Mouse (Mus musculus): ENCODE results near the gene Iqsec1. TPM values are rescaled to one million over a fixed set of nuclear protein-coding genes. Genes with fewer than 3 reads are reported as not detected.

The Iqsec1 gene
- total and polyA plus RNA-seq, 3 experiments, result 17.0 to 90.4 (median 83.5) TPM

- Histone ChIP-seq H3K9me3 (replicated peaks; ENCODE audit: low read length) (no peaks in the 10 kb centered on the region), H3K4me1 (ENCODE audit: control insufficient read depth in 1 of 2, insufficient read depth in 2 of 2) (peaks cover 0 to 31% of the 10 kb centered on the region in 2 experiments; a peak in 2 of 4 replicates), H3K27ac (ENCODE audit: insufficient read depth, low read depth) (no peak overlapping the region), H3K9ac (ENCODE audit: insufficient read depth, low read depth) (no peak overlapping the region), H3K4me2 (ENCODE audit: insufficient read depth, low read depth, poor library complexity, severe bottlenecking) (no peak overlapping the region), H3K4me3 (replicated peaks in 1 of 3; ENCODE audit: low read depth in 2 of 3, low read length in 2 of 3, poor library complexity in 1 of 3) (no peak overlapping the region), H3K36me3 (replicated peaks in 1 of 2; ENCODE audit: control insufficient read depth in 1 of 2, insufficient read depth in 1 of 2, low read length in 1 of 2) (no peaks in the 10 kb centered on the region), H3K79me2 (replicated peaks; ENCODE audit: control insufficient read depth, extremely low read depth, insufficient read depth, poor library complexity, severe bottlenecking) (no peaks in the 10 kb centered on the region), H3K27me3 (replicated peaks) (peaks cover 18% of the 10 kb centered on the region)
- in situ Hi-C loops (cut with MboI; ENCODE audit: low pct_ligation_motif_present, low pct_unique_long_range_greater_than_20kb, low sequenced_read_pairs), result loop anchor here (10.0 to 25.0 kb wide), 2 partner anchors 161 to 311 kb away; no protein-coding TSS in a partner anchor
- dilution Hi-C loops (cut with MboI; ENCODE audit: extremely low pct_ligation_motif_present, extremely low pct_unique_long_range_greater_than_20kb, low sequenced_read_pairs), result no loop called here
- no peak for DNase-seq (ENCODE audit: extremely low read depth)
- TF ChIP-seq ZKSCAN1 (IDR thresholded peaks at IDR 0.05; ENCODE audit: borderline replicate concordance, low read depth, low read length) (no peak), SIN3A (IDR thresholded peaks at IDR 0.05; ENCODE audit: low read length) (no peak), PAX5 (IDR thresholded peaks at IDR 0.05; ENCODE audit: low read length) (no peak), MAFK (IDR thresholded peaks at IDR 0.05; ENCODE audit: insufficient replicate concordance, low read length) (no peak), ZNF384 (IDR thresholded peaks at IDR 0.05; ENCODE audit: low read depth, low read length) (no peak), E2F4 (IDR thresholded peaks at IDR 0.05; ENCODE audit: insufficient replicate concordance, low read depth, low read length) (no peak)
Measured at GRCm38 (mm10) chr6:90823322-90823721, 165.2 kb downstream of the Iqsec1 start.

DNA sequence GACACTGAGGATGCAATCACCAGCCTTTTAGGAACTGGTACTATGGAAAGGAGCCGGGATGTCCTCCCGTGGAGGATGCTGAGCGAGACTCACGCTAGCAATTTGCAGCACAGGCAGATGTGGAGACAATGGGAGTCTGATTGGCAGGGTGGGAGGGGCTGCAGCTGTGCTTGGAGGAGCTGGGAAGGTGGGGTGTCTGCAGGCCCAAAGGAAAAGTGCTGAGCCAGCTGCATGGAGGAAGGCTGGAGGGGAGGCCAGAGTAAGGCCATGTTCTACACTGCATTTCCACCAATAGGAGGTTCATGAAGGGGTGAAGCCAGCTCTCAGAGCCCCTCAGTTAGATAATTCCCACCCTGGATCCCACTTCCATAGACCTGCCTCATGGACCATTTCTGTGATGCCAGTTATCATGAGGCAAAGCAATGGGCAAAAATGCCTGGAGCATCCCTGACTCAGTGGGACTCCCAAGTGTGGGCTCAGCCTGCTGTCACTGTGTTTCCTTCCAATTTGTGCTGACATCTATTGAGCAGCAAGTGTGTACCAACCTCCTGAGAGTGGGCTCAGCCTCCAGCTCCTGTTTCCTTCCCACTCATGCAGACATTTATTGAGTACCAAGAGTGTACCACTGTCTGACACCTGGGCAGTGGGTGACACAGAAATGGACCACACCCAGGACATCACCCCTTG lies 166.4 kb downstream of the Iqsec1 start:
- H3K4me1 ChIP-seq (ENCODE audit: control insufficient read depth in 1 of 2, insufficient read depth in 2 of 2), result peaks cover 0 to 32% of the 10 kb centered on the region in 2 experiments; a peak in 2 of 4 replicates
- TF ChIP-seq KAT2A (IDR thresholded peaks at IDR 0.05; ENCODE audit: insufficient replicate concordance, low read length) (no peak), PAX5 (IDR thresholded peaks at IDR 0.05; ENCODE audit: low read length) (no peak), ELF1 (IDR thresholded peaks at IDR 0.05; ENCODE audit: low read depth, low read length) (no peak), MYC (IDR thresholded peaks at IDR 0.05; ENCODE audit: low read depth, low read length) (no peak), MAX (IDR thresholded peaks at IDR 0.05; ENCODE audit: low read length) (no peak), NRF1 (IDR thresholded peaks at IDR 0.05; ENCODE audit: low read depth, low read length) (no peak), TCF12 (IDR thresholded peaks at IDR 0.05; ENCODE audit: low read depth, low read length) (no peak), RAD21 (IDR thresholded peaks at IDR 0.05; ENCODE audit: low read depth, low read length) (no peak), CTCF (conservative IDR thresholded peaks at IDR 0.05 in 1 of 2, IDR thresholded peaks at IDR 0.05 in 1 of 2; ENCODE audit: low read depth in 2 of 2, low read length in 2 of 2) (no peak), HCFC1 (IDR thresholded peaks at IDR 0.05; ENCODE audit: low read depth, low read length) (no peak), MAFK (IDR thresholded peaks at IDR 0.05; ENCODE audit: insufficient replicate concordance, low read length) (no peak), MAZ (IDR thresholded peaks at IDR 0.05; ENCODE audit: low read depth, low read length) (no peak), CHD2 (IDR thresholded peaks at IDR 0.05; ENCODE audit: low read length) (no peak), POLR2AphosphoS2 (IDR thresholded peaks at IDR 0.05; ENCODE audit: low read depth, low read length) (no peak), ZC3H11A (IDR thresholded peaks at IDR 0.05; ENCODE audit: low read depth, low read length) (no peak), SIN3A (IDR thresholded peaks at IDR 0.05; ENCODE audit: low read length) (no peak)
- peaks cover 10% of the 10 kb centered on the region for H3K27me3 ChIP-seq (replicated peaks)
- no peak overlapping the region for H3K27ac ChIP-seq (ENCODE audit: insufficient read depth, low read depth)
- no peak overlapping the region for H3K4me2 ChIP-seq (ENCODE audit: insufficient read depth, low read depth, poor library complexity, severe bottlenecking)
- no peak overlapping the region for H3K4me3 ChIP-seq (replicated peaks in 1 of 3; ENCODE audit: low read depth in 2 of 3, low read length in 2 of 3, poor library complexity in 1 of 3)
- H3K9me3 ChIP-seq (replicated peaks; ENCODE audit: low read length), result no peaks in the 10 kb centered on the region
- no peaks in the 10 kb centered on the region for H3K79me2 ChIP-seq (replicated peaks; ENCODE audit: control insufficient read depth, extremely low read depth, insufficient read depth, poor library complexity, severe bottlenecking)
- H3K9ac ChIP-seq (ENCODE audit: insufficient read depth, low read depth), result no peak overlapping the region
- DNase-seq (ENCODE audit: extremely low read depth), result no peak
- in situ Hi-C loops (cut with MboI; ENCODE audit: low pct_ligation_motif_present, low pct_unique_long_range_greater_than_20kb, low sequenced_read_pairs) (loop anchor here (10.0 to 25.0 kb wide), 2 partner anchors 160 to 313 kb away; no protein-coding TSS in a partner anchor), dilution Hi-C loops (cut with MboI; ENCODE audit: extremely low pct_ligation_motif_present, extremely low pct_unique_long_range_greater_than_20kb, low sequenced_read_pairs) (no loop called here)
- no peaks in the 10 kb centered on the region for H3K36me3 ChIP-seq (replicated peaks in 1 of 2; ENCODE audit: control insufficient read depth in 1 of 2, insufficient read depth in 1 of 2, low read length in 1 of 2)
